Mouse (Mus musculus): ENCODE data around the gene Ncbp1.
A peak's percentile ranks its signal among the peaks of the same experiment; 100 is the strongest.
"Not testable (repeated sequence)": the region's sequence is repeated elsewhere in the genome, so short reads cannot be mapped to it uniquely, and the experiment has no call there.

Gene Ncbp1

GRCm38 (mm10) chr4:46129311-46130004, 9.0 kb upstream of the Ncbp1 start:
- peak; percentile 72 for DNase-seq

DNA sequence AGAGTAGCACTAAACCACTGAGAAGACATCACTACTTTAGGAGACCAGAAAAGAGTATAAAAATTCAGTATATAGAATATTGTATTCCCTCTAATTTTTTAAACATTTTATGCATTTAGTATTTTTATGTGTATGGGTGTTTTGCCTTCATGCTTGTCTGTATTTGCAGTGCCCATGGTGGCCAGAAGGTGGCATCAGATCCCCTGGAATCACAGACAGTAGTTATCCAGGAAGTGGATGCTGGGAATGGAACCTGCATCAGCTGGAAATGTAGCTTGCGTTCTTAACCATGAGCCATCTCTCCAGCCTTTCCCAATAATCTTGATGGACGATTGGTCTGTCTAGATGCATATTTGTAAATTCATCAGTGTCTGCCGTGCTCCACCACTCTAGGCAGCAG, 8.2 kb upstream of the Ncbp1 start:
- DNase-seq: peak; percentile 80

GRCm38 (mm10) chr4:46131791-46132190, 6.6 kb upstream of the Ncbp1 start:
- DNase-seq: no peak

DNA sequence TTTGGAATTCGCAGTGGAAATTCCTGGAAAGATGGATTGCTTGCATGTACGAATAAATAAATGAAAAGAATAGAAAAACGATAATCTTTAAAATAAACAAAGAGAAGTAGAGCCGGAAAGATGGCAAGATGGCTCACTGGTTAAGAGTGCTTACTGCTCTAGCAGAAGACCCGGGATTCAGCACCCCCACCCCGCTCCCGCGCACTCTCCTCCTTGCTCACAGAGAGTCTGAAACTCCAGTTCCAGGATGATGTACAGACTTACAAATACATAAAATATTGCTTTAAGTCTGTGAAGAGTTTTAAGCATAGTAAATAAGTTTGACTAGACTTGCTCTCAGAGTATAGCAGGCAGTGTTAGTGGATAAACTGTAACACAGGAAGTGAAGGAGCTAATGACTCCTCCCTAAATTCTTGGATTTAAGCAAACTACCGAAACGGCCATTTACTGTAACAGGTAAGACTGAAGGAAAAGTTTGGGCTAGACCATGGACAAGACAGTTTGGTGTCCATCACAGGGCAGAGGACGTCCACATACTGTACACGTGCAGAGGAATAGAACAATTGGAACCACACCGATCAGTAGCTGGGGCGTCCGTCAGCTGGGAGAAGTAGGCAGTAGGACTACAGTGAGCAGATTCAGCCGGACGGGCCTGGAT, 655 bp upstream of the Ncbp1 start:
- peak; percentile 85 for DNase-seq

GRCm38 (mm10) chr4:46144323-46144722, 5.9 kb downstream of the Ncbp1 start:
- no peak for DNase-seq

GRCm38 (mm10) chr4:46146881-46147280, 8.5 kb downstream of the Ncbp1 start:
- no peak for DNase-seq

DNA sequence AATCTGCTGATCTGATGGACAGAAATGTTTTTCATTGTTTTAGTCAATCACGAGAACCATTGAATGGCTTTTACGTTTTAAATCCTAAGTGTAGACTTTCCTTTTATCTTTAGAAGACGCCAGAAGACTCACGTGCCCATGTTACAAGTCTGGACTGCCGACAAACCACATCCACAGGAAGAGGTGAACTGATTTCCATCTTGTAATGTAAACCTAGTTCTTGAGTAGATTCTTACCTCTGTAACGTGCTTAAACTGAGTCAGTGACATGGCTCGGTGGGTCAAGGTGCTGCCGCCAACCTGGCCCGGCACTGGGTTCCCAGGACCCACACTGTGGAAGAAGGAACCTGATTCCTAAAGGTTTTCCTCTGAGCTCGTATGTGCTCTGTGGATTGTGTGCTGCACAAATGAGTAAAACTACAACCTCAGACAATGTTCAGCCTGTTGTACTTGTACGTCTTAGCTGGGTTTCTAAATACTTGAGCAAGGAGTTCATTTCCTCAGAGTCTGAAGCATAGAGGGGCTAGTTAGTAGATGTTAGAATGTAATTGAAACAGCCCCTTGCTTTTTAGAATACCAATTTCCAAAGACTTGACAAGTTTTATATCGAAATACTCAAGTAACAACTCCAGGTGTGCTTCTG, 13.6 kb downstream of the Ncbp1 start:
- DNase-seq: no peak

- DNase-seq: no peak
Observed at GRCm38 (mm10) chr4:46164027-46164426, 25.6 kb downstream of the Ncbp1 start.

GRCm38 (mm10) chr4:46165831-46166230, 27.4 kb downstream of the Ncbp1 start:
- DNase-seq: no peak

DNA sequence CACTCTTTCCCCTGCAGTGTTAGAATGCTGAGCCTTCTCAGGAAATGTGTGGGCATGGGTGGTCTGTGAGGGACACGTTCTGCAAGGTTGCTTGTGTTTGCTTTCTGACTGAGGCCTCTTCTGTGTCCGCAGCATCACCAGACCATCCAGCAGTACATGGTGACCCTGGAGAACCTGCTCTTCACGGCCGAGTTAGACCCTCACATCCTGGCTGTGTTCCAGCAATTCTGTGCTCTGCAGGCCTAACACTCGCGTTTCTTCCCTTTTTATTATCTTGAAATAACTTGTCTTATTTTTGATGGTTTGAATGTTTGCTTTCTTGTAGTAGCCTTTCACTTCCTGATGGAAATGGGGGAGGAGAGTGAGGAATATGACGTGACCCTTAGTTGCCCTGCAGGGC, 33.3 kb downstream of the Ncbp1 start:
- DNase-seq: peak; percentile 76

DNA sequence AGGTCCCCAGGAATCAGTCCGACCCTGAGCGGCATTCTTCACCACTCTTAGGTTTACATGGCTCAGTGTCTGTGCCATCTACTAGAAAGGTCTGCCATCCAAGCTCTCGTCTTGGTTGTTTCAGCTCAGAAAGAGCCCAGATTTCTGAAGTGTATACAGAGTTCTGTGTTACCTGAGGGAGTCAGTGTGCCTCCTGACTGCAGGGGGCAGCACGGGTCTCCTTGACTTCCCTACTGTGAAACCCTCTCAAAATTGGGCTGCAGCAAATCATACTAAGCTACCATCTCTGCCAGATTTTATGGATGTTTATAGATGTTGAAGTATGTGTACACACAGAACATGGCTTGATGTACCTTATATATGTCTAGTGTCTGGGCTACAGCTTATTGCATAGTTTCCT, 37.9 kb downstream of the Ncbp1 start:
- DNase-seq: no peak

GRCm38 (mm10) chr4:46177018-46177417, 38.6 kb downstream of the Ncbp1 start:
- no peak for DNase-seq

DNA sequence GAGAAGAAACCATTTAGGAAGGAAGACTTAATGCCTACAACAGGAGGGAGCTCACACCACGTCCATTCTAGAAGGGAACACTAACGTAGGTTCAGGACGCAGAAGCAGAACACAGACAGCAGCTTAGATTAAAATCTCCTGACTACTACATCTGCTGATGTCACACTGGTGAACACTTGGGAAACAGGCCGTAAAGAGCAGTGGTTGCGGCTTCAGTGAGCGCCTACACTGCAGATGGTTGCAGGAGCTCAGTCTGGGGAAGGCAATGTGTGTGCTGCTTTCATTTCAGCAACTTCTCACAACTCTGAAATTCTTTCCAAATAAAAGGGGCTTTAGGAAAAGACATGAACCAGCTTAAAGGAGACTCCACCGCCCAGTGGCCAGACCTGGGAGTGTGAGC, 39.1 kb downstream of the Ncbp1 start:
- DNase-seq: no peak

DNA sequence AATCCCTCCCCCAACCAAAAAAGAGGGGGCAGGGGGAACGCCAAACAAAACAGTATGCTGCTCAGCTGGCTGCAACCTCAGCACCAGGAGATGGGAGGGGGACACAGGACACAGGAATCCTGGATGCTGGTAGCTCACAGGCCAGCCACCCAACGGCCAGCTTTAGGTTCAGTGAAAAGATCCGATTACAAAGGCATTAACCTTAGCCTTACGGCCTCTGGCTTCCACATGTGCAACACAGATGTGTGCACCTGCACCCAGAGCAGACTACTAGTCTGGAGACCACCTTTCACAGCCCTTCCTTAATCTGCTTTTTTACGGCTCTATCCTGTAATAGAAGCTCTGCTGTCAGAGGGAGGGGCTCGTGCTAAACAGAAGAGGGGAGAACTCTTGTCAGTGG, 42.8 kb downstream of the Ncbp1 start:
- peak; percentile 78 for DNase-seq

- no peak for DNase-seq
Observed at GRCm38 (mm10) chr4:46182181-46182580, 43.8 kb downstream of the Ncbp1 start.

GRCm38 (mm10) chr4:46185423-46185822, 47.0 kb downstream of the Ncbp1 start:
- no peak for DNase-seq

- no peak for DNase-seq
Observed at GRCm38 (mm10) chr4:46185890-46186289, 47.5 kb downstream of the Ncbp1 start.

GRCm38 (mm10) chr4:46186466-46186865, 48.1 kb downstream of the Ncbp1 start:
- DNase-seq: no peak

GRCm38 (mm10) chr4:46192011-46192410, 53.6 kb downstream of the Ncbp1 start:
- not testable (repeated sequence) for DNase-seq

GRCm38 (mm10) chr4:46195781-46196487, 57.5 kb downstream of the Ncbp1 start, which contains the start of gene Xpa:
Gene Xpa (minus strand): TSS chr4:46196311.
- DNase-seq: peak; percentile 100

DNA sequence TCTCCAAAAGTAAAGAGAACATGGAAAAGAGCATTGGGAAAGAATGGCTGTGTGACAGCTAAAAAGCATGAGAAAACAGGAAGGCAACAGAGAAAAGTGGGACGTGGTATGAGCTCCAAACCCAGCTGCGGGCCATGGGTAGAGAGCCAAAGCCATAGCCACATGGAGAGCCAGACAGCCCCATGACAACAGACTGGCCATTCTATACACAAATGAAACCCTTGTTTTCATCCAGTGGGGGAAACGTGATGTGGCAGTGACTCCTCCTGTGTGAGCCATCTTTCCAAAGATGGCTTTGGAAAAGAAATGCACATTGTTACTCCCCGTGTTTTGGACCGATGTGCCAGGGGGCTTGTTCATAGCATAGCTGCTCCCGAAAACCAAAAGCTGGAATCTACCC, 58.1 kb downstream of the Ncbp1 start:
- DNase-seq: no peak

- no peak for DNase-seq
Observed at GRCm38 (mm10) chr4:46198064-46198463, 59.7 kb downstream of the Ncbp1 start.

GRCm38 (mm10) chr4:46201834-46202561, 63.6 kb downstream of the Ncbp1 start:
- DNase-seq: peak; percentile 94

Data from heart, adult 11 months (tissue).